Mouse (Mus musculus) embryonic fibroblast, embryonic 13.5 days (primary cell): ENCODE data around the gene Fxn.

Experiments
- CTCF ChIP-seq: IDR thresholded peaks from 2 replicates; pipeline ENCODE4 v1.5.1; 2011; ENCODE audit warnings: mild to moderate bottlenecking, control low read depth, low read length, moderate library complexity, borderline replicate concordance; ENCODE audit not compliant: insufficient read depth
- POLR2A ChIP-seq: IDR thresholded peaks from 2 replicates; pipeline ENCODE4 v1.6.1; 2011; ENCODE audit warnings: low read depth, mild to moderate bottlenecking, control low read depth, low read length, moderate library complexity

- no peak for TF ChIP-seq POLR2A
- TF ChIP-seq CTCF: no peak
Observed at GRCm38 (mm10) chr19:24223851-24224251, 56.6 kb downstream of the Fxn start.
